ENCODE assay signal across 10 mouse cellular contexts in genomic region chr8:110604556-110604955, GRCm38 (mm10). TPM values are rescaled to one million over a fixed set of nuclear protein-coding genes. Genes with fewer than 3 reads are reported as not detected.
DNase-seq lines count a peak whose midpoint lies in the region; ATAC-seq and TF ChIP-seq lines count a peak whose summit lies in the region.
"Had no signal": no experiment of that assay in that cellular context is flagged by ENCODE, and none has a peak within 500 bp of the region (broad histone marks: within the 10 kb centered on the region; RNA-seq: fewer than 3 reads in every experiment).

No protein-coding gene starts in this region.

- TF ChIP-seq POLR2A in ES-Bruce4 (IDR thresholded peaks at IDR 0.05; ENCODE audit: insufficient read depth, low read length), result no peak
- TF ChIP-seq POLR2A in cortical plate, adult 2 months (IDR thresholded peaks at IDR 0.05; ENCODE audit: extremely low read depth, insufficient read depth, low read length), result no peak
- no peak for TF ChIP-seq POLR2A in lung, adult 2 months (IDR thresholded peaks at IDR 0.05; ENCODE audit: borderline replicate concordance, extremely low read depth, low read depth, low read length)

- H3K27me3 ChIP-seq in kidney, postnatal 0 days (ENCODE audit: insufficient read depth, low read length), result no peaks in the 10 kb centered on the region
- no peaks in the 10 kb centered on the region for H3K27me3 ChIP-seq in kidney, embryonic 16.5 days (ENCODE audit: insufficient read depth, low read length)
- no peaks in the 10 kb centered on the region for H3K27me3 ChIP-seq in ES-Bruce4 (ENCODE audit: control insufficient read depth, insufficient read depth, low read length, poor library complexity, severe bottlenecking)
- H3K27me3 ChIP-seq: lung, embryonic 15.5 days; stomach, embryonic 15.5 days had no signal

- no peaks in the 10 kb centered on the region for H3K4me1 ChIP-seq in kidney, postnatal 0 days (replicated peaks; ENCODE audit: insufficient read depth, low read length)
- no peaks in the 10 kb centered on the region for H3K4me1 ChIP-seq in kidney, embryonic 16.5 days (ENCODE audit: insufficient read depth, low read length)
- H3K4me1 ChIP-seq in ES-Bruce4 (ENCODE audit: control insufficient read depth, insufficient read depth, low read length), result no peaks in the 10 kb centered on the region
- no peaks in the 10 kb centered on the region for H3K4me1 ChIP-seq in cortical plate, adult 2 months (ENCODE audit: control insufficient read depth, insufficient read depth, low read length)
- no peaks in the 10 kb centered on the region for H3K4me1 ChIP-seq in lung, adult 2 months (ENCODE audit: control insufficient read depth, insufficient read depth, low read length)
- H3K4me1 ChIP-seq: lung, embryonic 15.5 days; stomach, embryonic 15.5 days had no signal

- DNase-seq in CD4-positive, CD25-positive, alpha-beta regulatory T cell, adult 2 months (ENCODE audit: low read depth, low spot score), result peak; percentile 47
- DNase-seq in kidney, postnatal 0 days (ENCODE audit: low spot score), result peak; percentile 40
- no peak for DNase-seq in lung, adult 2 months
- DNase-seq in testis, postnatal 10 days (ENCODE audit: low spot score), result no peak

- no peak overlapping the region for H3K9ac ChIP-seq in kidney, postnatal 0 days (ENCODE audit: low read depth, low read length)
- no peak overlapping the region for H3K9ac ChIP-seq in kidney, embryonic 16.5 days (replicated peaks; ENCODE audit: low read length)
- no peak overlapping the region for H3K9ac ChIP-seq in ES-Bruce4 (ENCODE audit: low read depth, poor library complexity, severe bottlenecking)
- H3K9ac ChIP-seq: lung, embryonic 15.5 days; stomach, embryonic 15.5 days had no signal

- no peak for ATAC-seq in CD4-positive, CD25-positive, alpha-beta regulatory T cell, adult 4 months
- no peak for ATAC-seq in kidney, postnatal 0 days (replicated peaks; ENCODE audit: low FRiP score, low read depth)
- ATAC-seq in kidney, embryonic 16.5 days (ENCODE audit: low FRiP score, low TSS enrichment), result no peak

- no peaks in the 10 kb centered on the region for H3K9me3 ChIP-seq in kidney, postnatal 0 days (replicated peaks; ENCODE audit: low read length)
- H3K9me3 ChIP-seq in kidney, embryonic 16.5 days (ENCODE audit: low read length), result no peaks in the 10 kb centered on the region
- no peaks in the 10 kb centered on the region for H3K9me3 ChIP-seq in ES-Bruce4 (replicated peaks; ENCODE audit: control insufficient read depth, insufficient read depth, low read length, poor library complexity, severe bottlenecking)
- H3K9me3 ChIP-seq: lung, embryonic 15.5 days; stomach, embryonic 15.5 days had no signal

- TF ChIP-seq CTCF in kidney, postnatal 0 days (IDR thresholded peaks at IDR 0.05; ENCODE audit: low read depth), result peak; percentile 66
- TF ChIP-seq CTCF in ES-Bruce4 (IDR thresholded peaks at IDR 0.05; ENCODE audit: low read depth, low read length), result no peak
- peak; percentile 37; the same call in 1 of the 2 replicates for TF ChIP-seq CTCF in cortical plate, adult 2 months (IDR thresholded peaks at IDR 0.05; ENCODE audit: extremely low read depth, insufficient read depth, low read length)
- 0 out of 2 replicates have a peak, but pooled peaks have one; percentile 6 for TF ChIP-seq CTCF in lung, adult 2 months (IDR thresholded peaks at IDR 0.05; ENCODE audit: insufficient read depth, low read length)

- H3K4me2 ChIP-seq in kidney, postnatal 0 days (ENCODE audit: low read length), result no peak overlapping the region
- no peak overlapping the region for H3K4me2 ChIP-seq in kidney, embryonic 16.5 days (replicated peaks; ENCODE audit: low read depth, low read length)
- H3K4me2 ChIP-seq: lung, embryonic 15.5 days; stomach, embryonic 15.5 days had no signal

- TF ChIP-seq EP300 in ES-Bruce4 (IDR thresholded peaks at IDR 0.05; ENCODE audit: insufficient read depth, low read depth, low read length), result no peak

- H3K27ac ChIP-seq in kidney, postnatal 0 days, result no peak overlapping the region
- no peak overlapping the region for H3K27ac ChIP-seq in kidney, embryonic 16.5 days (ENCODE audit: low read length)
- 0 out of 2 replicates have a peak overlapping the region, but pooled peaks have one; percentile 19 for H3K27ac ChIP-seq in ES-Bruce4 (ENCODE audit: insufficient read depth, low read length)
- H3K27ac ChIP-seq in cortical plate, adult 2 months (ENCODE audit: insufficient read depth, low read length), result no peak overlapping the region
- H3K27ac ChIP-seq: lung, embryonic 15.5 days; stomach, embryonic 15.5 days had no signal

- H3K4me3 ChIP-seq in kidney, postnatal 0 days (replicated peaks; ENCODE audit: low read depth, low read length), result no peak overlapping the region
- H3K4me3 ChIP-seq in kidney, embryonic 16.5 days (ENCODE audit: low read length), result no peak overlapping the region
- H3K4me3 ChIP-seq in ES-Bruce4 (ENCODE audit: low read depth, low read length), result no peak overlapping the region
- no peak overlapping the region for H3K4me3 ChIP-seq in cortical plate, adult 2 months (ENCODE audit: insufficient read depth, low read length)
- no peak overlapping the region for H3K4me3 ChIP-seq in lung, adult 2 months (replicated peaks; ENCODE audit: extremely low read depth, low read depth, low read length)
- H3K4me3 ChIP-seq: lung, embryonic 15.5 days; stomach, embryonic 15.5 days had no signal

- H3K36me3 ChIP-seq in kidney, postnatal 0 days (ENCODE audit: insufficient read depth, low read length), result no peaks in the 10 kb centered on the region
- no peaks in the 10 kb centered on the region for H3K36me3 ChIP-seq in kidney, embryonic 16.5 days (ENCODE audit: insufficient read depth, low read length)
- no peaks in the 10 kb centered on the region for H3K36me3 ChIP-seq in ES-Bruce4 (ENCODE audit: control insufficient read depth, insufficient read depth, low read length, poor library complexity, severe bottlenecking)
- H3K36me3 ChIP-seq: lung, embryonic 15.5 days; stomach, embryonic 15.5 days had no signal

- WGBS in kidney, postnatal 0 days, result 4% methylated on average over 1 of the region's 1 CpGs
- 0% methylated on average over 1 of the region's 1 CpGs for WGBS in kidney, embryonic 16.5 days
- WGBS in lung, adult 2 months, result 3% methylated on average over 1 of the region's 1 CpGs

RNA-seq across cellular contexts. Expression of gene Vac14, which starts 13.8 kb away (rescaled TPM):
- polyA plus RNA-seq in CD4-positive, CD25-positive, alpha-beta regulatory T cell, adult 4 months (2017; shearing (Covaris generic)), result 1 to 10 TPM; 4.1 to 7.0 TPM
- 14.9 and 16.1 TPM in 2 replicates for polyA plus RNA-seq in kidney, postnatal 0 days (2015; fragmentation: Nextera tagmentation; extraction: Ambion mirVana)
- polyA plus RNA-seq in kidney, embryonic 16.5 days (2015; fragmentation: Nextera tagmentation; extraction: Ambion mirVana), result 21.6 and 21.7 TPM in 2 replicates
- polyA plus RNA-seq in ES-Bruce4 (2011; ENCODE audit: insufficient read depth, insufficient read length, low read depth, missing spikeins), result 31.6 and 36.0 TPM in 2 replicates
- 23.2 and 24.3 TPM in 2 replicates for polyA plus RNA-seq in cortical plate, adult 2 months (2012; rRNA removed)
- polyA plus RNA-seq in lung, adult 2 months (2012; rRNA removed), result 33.3 TPM in 2 replicates

Comparison
In these comparisons a context has a peak if more than half of its experiments do, and no peak if none do; other contexts are left out.
1. DNase-seq: peak in CD4-positive, CD25-positive, alpha-beta regulatory T cell, adult 2 months (single experiment) and kidney, postnatal 0 days (single experiment); none in lung, adult 2 months (single experiment) and testis, postnatal 10 days (single experiment).